Mouse (Mus musculus) C2C12 (cell line): ENCODE measurements around the gene Kcnk2.

Source experiments
- CEBPB ChIP-seq: IDR thresholded peaks from one replicate; pipeline ENCODE4 v1.6.1; 2011; ENCODE audit warnings: low read depth, mild to moderate bottlenecking, control low read depth, moderate library complexity
- CTCF ChIP-seq: IDR thresholded peaks from one replicate; pipeline ENCODE4 v1.5.1; 2011; ENCODE audit not compliant: control insufficient read depth, insufficient read depth, insufficient read length
- FOSL1 ChIP-seq: IDR thresholded peaks from one replicate; pipeline ENCODE4 v1.8.0; 2011; ENCODE audit warnings: mild to moderate bottlenecking, low read length; ENCODE audit not compliant: poor library complexity, insufficient read depth, severe bottlenecking
- MAX ChIP-seq: IDR thresholded peaks from one replicate; pipeline ENCODE4 v1.6.1; 2011; ENCODE audit warnings: mild to moderate bottlenecking, control low read depth
- MYOD1 ChIP-seq: IDR thresholded peaks from one replicate; pipeline ENCODE4 v1.6.1; 2011; ENCODE audit warnings: low read depth; ENCODE audit not compliant: control insufficient read depth, insufficient read length
- MYOG ChIP-seq: IDR thresholded peaks from one replicate; pipeline ENCODE4 v1.6.1; 2011; ENCODE audit not compliant: control insufficient read depth, insufficient read length; ENCODE audit errors: extremely low read depth
- USF1 ChIP-seq: IDR thresholded peaks from one replicate; pipeline ENCODE4 v1.6.1; 2011; ENCODE audit warnings: low read depth, mild to moderate bottlenecking, control low read depth, moderate library complexity

DNA sequence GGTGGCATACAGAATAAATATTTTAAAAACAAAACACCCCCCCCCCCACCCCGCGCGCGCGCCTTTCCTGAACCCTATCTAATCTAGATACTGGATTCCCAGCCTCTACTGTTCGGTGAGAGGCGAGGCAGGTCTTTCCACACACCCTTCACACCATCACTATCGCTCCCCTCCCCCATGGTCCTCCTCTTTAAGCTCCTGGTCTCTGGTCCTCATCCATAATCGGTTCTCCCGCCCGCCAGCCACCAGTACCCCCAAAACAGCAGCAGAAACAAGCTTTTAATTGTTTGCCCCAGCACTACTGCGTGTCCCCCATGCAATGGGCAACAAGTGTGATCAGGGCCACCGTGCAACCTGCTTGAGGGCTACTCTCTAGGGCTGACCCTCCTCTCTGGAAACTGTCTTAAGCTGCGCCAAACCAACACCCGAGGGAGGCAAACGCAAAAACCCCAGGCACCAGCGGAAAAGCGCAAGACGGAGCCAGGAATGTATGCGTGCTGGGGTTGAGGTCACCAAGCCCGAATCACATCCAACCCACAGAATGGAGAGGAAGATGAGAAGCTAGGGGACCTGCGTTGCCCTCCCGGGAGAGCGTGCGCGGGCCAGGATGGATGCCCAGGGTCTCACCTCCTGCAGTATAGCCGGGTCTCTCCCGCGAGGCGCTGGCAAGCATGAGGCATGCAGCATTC is 59.5 kb downstream of the Kcnk2 start:
- TF ChIP-seq CTCF (no peak), MAX (no peak), CEBPB (no peak), MYOD1 (no peak), MYOG (no peak), USF1 (no peak), FOSL1 (no peak)
